Mouse (Mus musculus) limb, embryonic 12.5 days (tissue): ENCODE data around the gene Tmem206. TPM values are rescaled to one million over a fixed set of nuclear protein-coding genes. Genes with fewer than 3 reads are reported as not detected.

Experiments
- polyA plus RNA-seq: library from polyadenylated mRNA; unstranded; fragments of >200 nt; fragmentation: Nextera tagmentation; extraction: Ambion mirVana; gene quantifications from 2 replicates; pipeline ENCODE4 v1.2.1, GENCODE M21; 2016

Gene Tmem206
- polyA plus RNA-seq, 1 experiment from 2014 or later, result 23.8 TPM

Other genes with a start within 250 kb of the Tmem206 start
- 11.0 and 12.2 TPM in 2 replicates for gene Batf3, start 228.1 kb upstream of the Tmem206 start, polyA plus RNA-seq
- not detected in 2 replicates for gene Fam71a, start 161.1 kb upstream of the Tmem206 start, polyA plus RNA-seq
- 1.9 and 2.9 TPM in 2 replicates for gene Atf3, start 107.9 kb upstream of the Tmem206 start, polyA plus RNA-seq
- 73.0 and 77.6 TPM in 2 replicates for gene Nenf, start 7.7 kb upstream of the Tmem206 start, polyA plus RNA-seq
- gene Ppp2r5a, start 77.4 kb downstream of the Tmem206 start, polyA plus RNA-seq, result 11.7 and 18.7 TPM in 2 replicates
- gene Dtl, start 249.6 kb downstream of the Tmem206 start, polyA plus RNA-seq, result 88.8 and 91.4 TPM in 2 replicates
- gene Ints7, start 249.7 kb downstream of the Tmem206 start, polyA plus RNA-seq, result 77.8 and 83.1 TPM in 2 replicates